Mouse (Mus musculus) CD4-positive, CD25-positive, alpha-beta regulatory T cell, adult 4 months (primary cell): ENCODE results near the gene Olfr763. TPM values are rescaled to one million over a fixed set of nuclear protein-coding genes. Genes with fewer than 3 reads are reported as not detected.
"Not testable (repeated sequence)": the region's sequence is repeated elsewhere in the genome, so short reads cannot be mapped to it uniquely, and the experiment has no call there.

Experiments used
- ATAC-seq: one replicate; pipeline ENCODE4 v1.8.0; 2017
- polyA plus RNA-seq, 2 experiments: library from polyadenylated mRNA; unstranded; fragments of 100-300 nt; shearing (Covaris generic); gene quantifications; one replicate each; pipeline ENCODE4 v1.2.1; 2017

Gene Olfr763
- polyA plus RNA-seq, 2 experiments from 2014 or later = not detected

- ATAC-seq = not testable (repeated sequence)
Observed at GRCm38 (mm10) chr10:129049898-129050297, 39.3 kb downstream of the Olfr763 start, which contains the start of gene Olfr765. Gene Olfr765, minus strand, starts transcription at chr10:129049998.

Other genes starting within 250 kb of the Olfr763 start
- gene Mmp19, start 219.9 kb upstream of the Olfr763 start, polyA plus RNA-seq = under 1 TPM in 1 of 2 experiments, not detected in 1; 0.27 TPM
- 100 to 1,000 TPM in 1 of 2 experiments, 10 to 100 TPM in 1; 73.0 to 125 TPM for gene Dnajc14, start 206.7 kb upstream of the Olfr763 start, polyA plus RNA-seq
- 1 to 10 TPM; 2.9 to 9.2 TPM for gene Tmem198b, start 206.4 kb upstream of the Olfr763 start, polyA plus RNA-seq
- gene Sarnp, start 193.5 kb upstream of the Olfr763 start, polyA plus RNA-seq = 100 to 1,000 TPM; 199 to 211 TPM
- 10 to 100 TPM; 66.1 to 66.4 TPM for gene Ormdl2, start 189.1 kb upstream of the Olfr763 start, polyA plus RNA-seq
- gene Gdf11, start 119.1 kb upstream of the Olfr763 start, polyA plus RNA-seq = 1 to 10 TPM; 7.9 to 8.1 TPM
- gene Cd63, start 109.8 kb upstream of the Olfr763 start, polyA plus RNA-seq = under 1 TPM; 0.51 to 0.65 TPM
- gene Rdh5, start 87.9 kb upstream of the Olfr763 start, polyA plus RNA-seq = 10 to 100 TPM; 12.4 to 23.7 TPM
- 100 to 1,000 TPM; 227 to 233 TPM for gene Bloc1s1, start 86.8 kb upstream of the Olfr763 start, polyA plus RNA-seq
- gene Itga7, start 77.0 kb upstream of the Olfr763 start, polyA plus RNA-seq = 1 to 10 TPM; 2.9 to 3.1 TPM
- gene Mettl7b, start 49.8 kb upstream of the Olfr763 start, polyA plus RNA-seq = not detected
- gene Olfr9, start 21.4 kb upstream of the Olfr763 start, polyA plus RNA-seq = not detected
- gene Olfr764-ps1, start 29.1 kb downstream of the Olfr763 start, polyA plus RNA-seq = not detected
- not detected for gene Olfr765, start 39.2 kb downstream of the Olfr763 start, polyA plus RNA-seq
- under 1 TPM in 1 of 2 experiments, not detected in 1; 0.11 TPM for gene Olfr766-ps1, start 58.2 kb downstream of the Olfr763 start, polyA plus RNA-seq
- gene Olfr767, start 72.1 kb downstream of the Olfr763 start, polyA plus RNA-seq = under 1 TPM in 1 of 2 experiments, not detected in 1; 0.17 TPM
- gene Olfr768, start 88.6 kb downstream of the Olfr763 start, polyA plus RNA-seq = not detected
- not detected for gene Olfr769, start 107.1 kb downstream of the Olfr763 start, polyA plus RNA-seq
- not detected for gene Olfr770, start 128.2 kb downstream of the Olfr763 start, polyA plus RNA-seq
- not detected for gene Olfr771, start 154.0 kb downstream of the Olfr763 start, polyA plus RNA-seq
- gene Olfr772, start 167.1 kb downstream of the Olfr763 start, polyA plus RNA-seq = not detected
- not detected for gene Olfr773, start 176.6 kb downstream of the Olfr763 start, polyA plus RNA-seq
- gene Olfr774, start 225.4 kb downstream of the Olfr763 start, polyA plus RNA-seq = not detected
- gene Olfr775, start 237.6 kb downstream of the Olfr763 start, polyA plus RNA-seq = not detected
- gene Olfr776, start 248.3 kb downstream of the Olfr763 start, polyA plus RNA-seq = not detected